Mouse (Mus musculus): ENCODE results near the gene Bdkrb2.

Bdkrb2 gene

GRCm38 (mm10) chr12:105562936-105563680 lies at the start of gene Bdkrb2:
TSS of gene Bdkrb2 (plus strand) at chr12:105563226.
- in situ Hi-C loops (cut with MboI; ENCODE audit: low pct_unique_long_range_greater_than_20kb in 1 of 2, low sequenced_read_pairs in 2 of 2, unreplicated experiment in 1 of 2) = no loop called here

GRCm38 (mm10) chr12:105514111-105514510 lies 48.9 kb upstream of the Bdkrb2 start:
- in situ Hi-C loops (cut with MboI; ENCODE audit: low pct_unique_long_range_greater_than_20kb in 1 of 2, low sequenced_read_pairs in 2 of 2, unreplicated experiment in 1 of 2) = loop anchor here in 1 of 2 experiments (5.0 kb wide), 1 partner anchor 63 kb away; no protein-coding TSS in a partner anchor

GRCm38 (mm10) chr12:105517026-105517675 lies 45.9 kb upstream of the Bdkrb2 start:
- in situ Hi-C loops (cut with MboI; ENCODE audit: low pct_unique_long_range_greater_than_20kb in 1 of 2, low sequenced_read_pairs in 2 of 2, unreplicated experiment in 1 of 2) = no loop called here

- in situ Hi-C loops (cut with MboI; ENCODE audit: low pct_unique_long_range_greater_than_20kb in 1 of 2, low sequenced_read_pairs in 2 of 2, unreplicated experiment in 1 of 2) = no loop called here
Observed at GRCm38 (mm10) chr12:105519851-105520250, 43.2 kb upstream of the Bdkrb2 start.

- in situ Hi-C loops (cut with MboI; ENCODE audit: low pct_unique_long_range_greater_than_20kb in 1 of 2, low sequenced_read_pairs in 2 of 2, unreplicated experiment in 1 of 2) = no loop called here
Observed at GRCm38 (mm10) chr12:105521170-105521762, 41.8 kb upstream of the Bdkrb2 start.

GRCm38 (mm10) chr12:105523737-105524136 lies 39.3 kb upstream of the Bdkrb2 start:
- in situ Hi-C loops (cut with MboI; ENCODE audit: low pct_unique_long_range_greater_than_20kb in 1 of 2, low sequenced_read_pairs in 2 of 2, unreplicated experiment in 1 of 2) = no loop called here

GRCm38 (mm10) chr12:105526186-105526585 lies 36.8 kb upstream of the Bdkrb2 start:
- in situ Hi-C loops (cut with MboI; ENCODE audit: low pct_unique_long_range_greater_than_20kb in 1 of 2, low sequenced_read_pairs in 2 of 2, unreplicated experiment in 1 of 2) = no loop called here

- in situ Hi-C loops (cut with MboI; ENCODE audit: low pct_unique_long_range_greater_than_20kb in 1 of 2, low sequenced_read_pairs in 2 of 2, unreplicated experiment in 1 of 2) = no loop called here
Observed at GRCm38 (mm10) chr12:105526829-105527228, 36.2 kb upstream of the Bdkrb2 start.

GRCm38 (mm10) chr12:105529545-105529944 lies 33.5 kb upstream of the Bdkrb2 start:
- in situ Hi-C loops (cut with MboI; ENCODE audit: low pct_unique_long_range_greater_than_20kb in 1 of 2, low sequenced_read_pairs in 2 of 2, unreplicated experiment in 1 of 2) = no loop called here

GRCm38 (mm10) chr12:105531724-105532371 lies 31.2 kb upstream of the Bdkrb2 start:
- in situ Hi-C loops (cut with MboI; ENCODE audit: low pct_unique_long_range_greater_than_20kb in 1 of 2, low sequenced_read_pairs in 2 of 2, unreplicated experiment in 1 of 2) = no loop called here

- in situ Hi-C loops (cut with MboI; ENCODE audit: low pct_unique_long_range_greater_than_20kb in 1 of 2, low sequenced_read_pairs in 2 of 2, unreplicated experiment in 1 of 2) = no loop called here
Observed at GRCm38 (mm10) chr12:105534842-105535241, 28.2 kb upstream of the Bdkrb2 start.

- in situ Hi-C loops (cut with MboI; ENCODE audit: low pct_unique_long_range_greater_than_20kb in 1 of 2, low sequenced_read_pairs in 2 of 2, unreplicated experiment in 1 of 2) = no loop called here
Observed at GRCm38 (mm10) chr12:105535968-105536760, 26.9 kb upstream of the Bdkrb2 start.

GRCm38 (mm10) chr12:105537162-105537561 lies 25.9 kb upstream of the Bdkrb2 start:
- in situ Hi-C loops (cut with MboI; ENCODE audit: low pct_unique_long_range_greater_than_20kb in 1 of 2, low sequenced_read_pairs in 2 of 2, unreplicated experiment in 1 of 2) = no loop called here

GRCm38 (mm10) chr12:105539649-105540048 lies 23.4 kb upstream of the Bdkrb2 start:
- in situ Hi-C loops (cut with MboI; ENCODE audit: low pct_unique_long_range_greater_than_20kb in 1 of 2, low sequenced_read_pairs in 2 of 2, unreplicated experiment in 1 of 2) = no loop called here

- in situ Hi-C loops (cut with MboI; ENCODE audit: low pct_unique_long_range_greater_than_20kb in 1 of 2, low sequenced_read_pairs in 2 of 2, unreplicated experiment in 1 of 2) = no loop called here
Observed at GRCm38 (mm10) chr12:105541590-105542402, 21.2 kb upstream of the Bdkrb2 start.

- in situ Hi-C loops (cut with MboI; ENCODE audit: low pct_unique_long_range_greater_than_20kb in 1 of 2, low sequenced_read_pairs in 2 of 2, unreplicated experiment in 1 of 2) = no loop called here
Observed at GRCm38 (mm10) chr12:105542513-105542912, 20.5 kb upstream of the Bdkrb2 start.

- in situ Hi-C loops (cut with MboI; ENCODE audit: low pct_unique_long_range_greater_than_20kb in 1 of 2, low sequenced_read_pairs in 2 of 2, unreplicated experiment in 1 of 2) = no loop called here
Observed at GRCm38 (mm10) chr12:105543176-105543575, 19.9 kb upstream of the Bdkrb2 start.

- in situ Hi-C loops (cut with MboI; ENCODE audit: low pct_unique_long_range_greater_than_20kb in 1 of 2, low sequenced_read_pairs in 2 of 2, unreplicated experiment in 1 of 2) = no loop called here
Observed at GRCm38 (mm10) chr12:105543751-105544150, 19.3 kb upstream of the Bdkrb2 start.

Measured in mouse embryonic stem cell (cell line).